Mouse (Mus musculus): ENCODE measurements at regions not wholly inside any gene's neighbourhood (a gene's known extent, or its start where the extent isn't known, plus 50 kb on each side); places are given as distances from the start of the nearest gene placed in this dataset.

DNA sequence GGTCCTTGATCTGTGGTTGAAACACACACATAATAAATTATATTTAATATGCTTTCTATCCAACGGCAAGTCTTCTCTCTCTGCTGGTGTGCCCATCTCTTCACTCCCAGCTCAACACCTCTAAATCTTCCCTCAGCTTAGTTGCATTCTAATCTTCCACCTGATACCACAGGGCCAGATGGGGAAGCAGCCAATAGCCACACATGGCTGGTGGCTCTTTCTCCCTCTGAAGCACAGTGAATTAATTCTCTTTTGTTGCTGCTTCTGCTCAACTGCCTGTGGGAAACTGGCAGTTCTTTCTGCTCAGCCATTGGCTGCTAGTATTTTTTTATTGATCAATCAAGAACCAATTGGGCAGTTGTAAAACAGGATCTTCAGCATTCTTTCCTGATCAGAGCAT, 750.0 kb downstream of the Serpinb8 start:
- no peak for ATAC-seq (ENCODE audit: low TSS enrichment)

DNA sequence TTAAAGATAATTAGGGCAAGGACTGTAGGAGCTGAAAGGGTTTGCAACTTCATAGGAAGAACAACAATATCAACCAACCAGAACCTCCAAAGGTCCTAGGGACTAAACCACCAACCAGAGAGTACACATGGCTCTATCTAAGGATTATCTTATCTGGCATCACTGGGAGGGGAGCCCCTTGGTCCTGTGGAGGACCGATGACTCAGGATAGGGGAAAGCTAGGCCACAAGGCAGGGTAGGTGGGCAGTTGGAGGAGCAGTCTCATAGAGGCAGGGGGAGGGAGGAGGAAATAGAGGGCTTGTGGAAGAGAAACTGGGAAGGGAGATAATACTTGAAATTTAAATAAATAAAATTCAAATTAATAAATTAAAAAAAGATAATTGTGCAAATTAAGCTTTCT, 751.5 kb downstream of the Serpinb8 start:
- no peak for ATAC-seq (ENCODE audit: low TSS enrichment)

DNA sequence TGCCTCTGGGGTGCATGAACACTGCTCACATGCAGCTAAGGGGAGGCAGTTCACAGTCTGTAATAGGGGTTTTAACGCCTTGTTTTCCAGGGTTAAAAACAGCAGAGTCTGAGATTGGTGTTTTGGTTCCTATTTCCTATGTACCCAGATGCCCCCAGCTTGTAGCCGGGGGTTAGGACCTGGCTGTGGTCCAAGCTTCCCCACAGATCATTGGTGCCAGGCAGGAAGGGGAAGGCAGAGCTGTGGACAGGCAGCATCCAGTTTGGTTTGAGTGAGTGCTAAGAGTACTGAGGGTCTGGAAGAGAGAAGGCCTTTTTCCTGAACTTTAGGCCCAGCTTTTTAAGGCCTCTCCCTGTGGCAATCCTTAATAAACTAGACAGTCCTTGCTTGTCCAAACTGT, 774.0 kb downstream of the Serpinb8 start:
- ATAC-seq (ENCODE audit: low TSS enrichment) = no peak

DNA sequence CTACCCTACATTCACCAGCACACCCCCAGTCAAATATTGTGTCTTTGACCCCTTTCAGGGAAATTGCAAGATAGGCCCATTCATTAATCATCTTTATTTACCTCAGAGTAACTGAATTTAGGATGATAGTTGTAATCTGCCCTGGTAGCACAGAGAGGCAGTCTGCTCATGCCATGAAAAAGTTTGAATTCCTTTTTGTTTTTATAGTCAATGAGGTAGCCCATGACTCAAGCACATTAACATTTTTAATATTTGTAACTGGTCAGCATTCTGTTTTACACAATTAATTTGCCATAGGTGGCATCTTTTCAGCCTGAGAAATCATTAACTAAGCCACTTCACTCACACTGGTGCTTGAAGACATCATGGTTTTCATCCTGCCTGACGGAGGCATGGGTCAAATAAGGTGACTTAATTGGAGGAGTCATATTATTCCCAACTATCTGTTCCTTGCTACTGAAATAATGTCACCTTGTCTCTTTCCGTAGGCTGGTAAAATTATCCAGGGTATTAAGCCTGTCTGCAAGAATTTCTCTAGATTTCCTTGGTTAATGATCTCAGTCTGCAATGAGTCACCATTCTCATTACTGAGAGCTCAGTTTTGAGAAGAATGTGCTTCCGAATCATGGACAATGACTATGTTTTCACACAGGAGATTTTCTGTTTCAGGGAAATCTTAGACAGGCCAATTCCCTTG, 780.2 kb downstream of the Serpinb8 start:
- ATAC-seq (ENCODE audit: low TSS enrichment) = peak; percentile 80

DNA sequence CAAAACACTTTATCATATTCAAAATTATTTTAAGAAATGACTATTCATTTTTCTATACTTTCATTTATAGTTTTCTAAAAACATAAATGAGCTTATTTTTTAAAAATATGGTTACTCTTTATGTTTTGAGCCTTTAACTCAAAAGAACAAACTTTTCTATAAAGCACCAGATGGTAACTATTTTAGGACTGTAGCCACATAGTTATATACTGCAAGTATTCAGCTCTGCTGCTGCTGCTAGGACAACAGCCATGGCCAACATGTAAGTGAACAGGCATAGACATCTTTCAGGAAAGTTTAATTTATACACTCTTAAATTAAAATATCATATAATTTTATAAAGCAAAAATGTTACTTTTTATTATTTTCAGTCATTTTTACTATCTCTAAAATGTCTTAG, 800.1 kb downstream of the Serpinb8 start:
- ATAC-seq (ENCODE audit: low TSS enrichment) = peak; percentile 91

DNA sequence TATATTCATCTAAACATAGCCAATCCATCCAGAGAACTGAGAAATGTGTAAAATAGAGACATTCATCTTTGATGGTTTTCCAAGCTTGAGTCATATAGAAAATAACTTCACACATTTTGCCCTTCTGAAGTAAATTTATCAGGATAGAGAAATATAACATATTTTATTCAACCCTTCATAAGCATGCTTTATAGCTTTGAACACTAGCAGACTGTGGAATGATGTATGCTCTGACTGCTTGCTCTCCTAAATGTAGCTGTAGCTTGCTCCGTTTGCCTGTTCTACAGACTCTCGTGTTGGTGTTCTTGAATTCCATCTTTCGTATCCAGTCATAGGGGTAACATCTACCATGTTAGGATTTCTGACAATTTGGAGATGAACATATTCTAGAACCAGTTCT, 800.7 kb downstream of the Serpinb8 start:
- ATAC-seq (ENCODE audit: low TSS enrichment) = peak; percentile 91

DNA sequence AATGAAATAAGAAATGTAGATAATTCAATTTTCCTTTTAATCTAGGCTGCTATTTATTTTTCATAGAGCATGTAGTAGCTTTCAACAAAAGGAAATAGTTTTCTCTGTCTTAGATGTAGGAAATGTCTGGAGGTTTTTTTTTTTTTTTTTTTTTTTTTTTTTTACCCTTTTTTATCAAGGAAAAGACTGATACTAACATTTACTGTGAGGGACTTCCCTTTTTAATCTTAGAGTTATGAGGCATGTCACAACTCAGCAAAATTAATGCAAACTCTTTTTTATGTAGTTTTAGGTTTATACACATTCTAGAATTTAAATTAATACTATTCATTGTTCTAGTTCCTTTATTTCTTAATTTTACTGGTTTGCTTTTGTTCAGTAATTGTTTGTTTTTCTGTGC, 850.0 kb downstream of the Serpinb8 start:
- no peak for ATAC-seq (ENCODE audit: low TSS enrichment)

DNA sequence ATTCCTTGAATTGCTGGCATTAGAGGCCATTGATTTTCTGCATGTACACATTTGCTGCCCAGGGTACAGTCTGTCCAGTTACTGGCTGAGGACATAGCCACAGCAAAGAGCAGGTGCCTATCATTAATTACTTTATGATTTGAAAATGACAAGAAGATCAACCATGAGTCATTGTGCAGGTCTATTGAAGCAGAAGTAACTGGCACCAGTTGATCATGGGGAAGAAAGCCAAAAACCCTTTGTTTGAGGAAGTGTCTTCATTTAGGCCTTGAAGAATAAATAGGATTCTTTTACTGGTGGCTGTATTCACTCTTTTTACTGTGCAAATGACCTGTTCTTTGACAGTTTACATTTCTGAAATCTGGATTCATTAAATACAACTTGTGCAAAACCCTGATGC, 863.0 kb downstream of the Serpinb8 start:
- no peak for ATAC-seq (ENCODE audit: low TSS enrichment)

DNA sequence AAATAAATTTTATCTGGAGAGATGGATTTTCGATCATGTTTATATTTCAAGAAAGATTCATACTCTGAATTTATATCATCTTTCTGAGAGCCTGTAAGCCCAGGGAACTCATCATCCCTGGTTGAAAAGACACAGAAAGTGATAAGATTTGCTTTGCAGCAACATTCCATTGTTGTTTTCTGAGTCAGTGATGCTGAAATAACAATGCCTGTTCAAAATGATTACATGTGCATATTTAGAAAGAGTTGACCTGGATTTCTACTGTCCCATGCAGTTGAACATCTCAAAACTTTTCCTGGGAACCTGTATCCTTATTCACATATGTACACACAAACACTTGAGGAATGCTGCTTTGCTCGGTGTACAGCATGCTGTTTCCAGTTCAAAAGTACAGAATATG, 882.2 kb downstream of the Serpinb8 start:
- no peak for ATAC-seq (ENCODE audit: low TSS enrichment)

DNA sequence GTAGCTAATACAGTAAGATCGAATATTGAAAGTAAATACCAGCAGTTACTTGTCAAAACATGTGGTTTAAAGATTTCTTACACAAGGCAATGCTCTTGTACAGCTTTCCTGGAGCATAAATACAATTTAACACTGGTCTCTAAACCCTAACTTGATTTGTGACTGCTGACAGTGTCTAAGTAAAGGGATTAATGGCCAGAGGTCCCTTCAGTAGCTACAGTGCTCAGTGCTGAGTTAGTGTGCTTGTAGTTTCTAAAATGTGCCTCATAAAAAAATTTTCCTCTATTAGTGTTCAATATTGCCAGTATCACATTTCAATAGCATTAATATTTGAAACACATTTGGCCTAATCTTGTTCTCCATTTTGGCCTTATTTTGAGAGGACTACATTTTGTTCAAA, 909.0 kb downstream of the Serpinb8 start:
- ATAC-seq (ENCODE audit: low TSS enrichment) = no peak

DNA sequence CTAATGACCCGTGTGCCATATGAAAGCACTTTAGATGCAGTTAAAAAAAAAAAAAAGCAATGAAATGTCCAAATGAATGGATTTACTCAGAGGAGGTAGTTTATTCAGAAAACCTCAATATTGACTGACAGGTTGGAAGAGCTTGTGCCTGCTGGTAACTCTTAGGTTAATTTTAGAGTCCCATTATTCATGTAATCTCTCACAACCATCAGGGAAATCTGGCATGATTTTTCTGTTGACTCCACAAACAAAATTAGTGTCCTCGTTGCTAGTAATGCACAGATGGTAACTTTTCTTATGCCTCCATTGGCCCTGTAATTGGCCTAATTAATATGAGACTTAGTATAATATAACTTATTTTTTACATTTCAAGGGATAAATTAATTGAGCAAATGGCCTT, 937.6 kb downstream of the Serpinb8 start:
- no peak for ATAC-seq (ENCODE audit: low TSS enrichment)

DNA sequence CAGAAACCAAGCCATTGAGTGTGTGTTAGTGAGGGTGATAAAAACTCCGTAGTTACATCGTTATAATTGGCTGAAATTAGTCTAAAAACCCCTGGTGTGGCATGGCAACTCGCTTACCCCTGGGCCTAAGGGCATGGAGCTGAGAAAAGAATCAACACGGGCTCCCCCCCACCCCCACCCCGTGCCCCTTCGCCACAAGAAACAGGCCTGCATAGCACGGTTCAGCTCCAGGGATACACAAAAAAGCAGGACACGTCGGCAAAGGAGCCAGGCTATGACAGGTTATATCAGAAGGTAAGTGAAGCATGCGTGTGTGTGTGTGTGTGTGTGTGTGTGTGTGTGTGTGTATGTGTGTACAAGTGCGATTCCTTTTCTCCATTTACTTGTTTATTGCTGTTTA, 948.4 kb downstream of the Serpinb8 start:
- ATAC-seq (ENCODE audit: low TSS enrichment) = no peak

DNA sequence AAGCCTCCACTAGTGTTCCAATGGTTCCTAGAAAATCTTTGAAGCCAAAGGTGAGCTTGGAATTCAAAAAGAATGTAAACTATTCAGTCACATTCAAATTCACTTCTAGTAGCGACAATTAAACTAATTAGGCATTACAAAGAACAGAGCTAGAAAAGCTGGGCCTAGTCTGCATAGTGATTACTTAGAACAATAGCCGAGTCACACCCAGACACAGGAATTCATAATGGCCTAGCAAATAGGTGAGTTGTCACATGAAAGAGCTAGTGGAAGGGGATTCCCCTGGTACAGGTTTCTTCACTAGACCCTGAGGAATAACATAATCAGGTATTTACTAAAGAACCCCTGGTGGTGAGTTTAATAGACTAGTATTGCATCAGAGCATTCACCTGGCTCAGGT, 958.9 kb downstream of the Serpinb8 start:
- ATAC-seq (ENCODE audit: low TSS enrichment) = no peak

DNA sequence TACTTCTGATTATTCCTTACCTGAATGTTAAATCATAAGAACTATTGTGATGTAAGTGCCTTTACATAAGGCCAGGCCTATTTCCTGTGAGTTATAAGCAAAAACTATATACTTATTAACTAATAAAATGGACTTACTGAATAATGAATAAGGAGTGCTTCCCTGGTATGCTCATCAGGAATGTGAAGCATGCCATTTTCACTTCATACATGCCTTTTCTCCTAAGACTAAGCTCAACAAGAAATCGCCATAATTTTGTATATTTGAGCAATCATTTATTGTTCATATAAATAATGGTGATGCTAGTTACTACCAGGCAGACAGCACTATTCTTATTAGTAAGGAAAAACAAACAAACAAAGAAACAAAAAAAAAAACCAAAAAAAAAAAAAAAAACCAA, 969.1 kb downstream of the Serpinb8 start:
- ATAC-seq (ENCODE audit: low TSS enrichment) = no peak

DNA sequence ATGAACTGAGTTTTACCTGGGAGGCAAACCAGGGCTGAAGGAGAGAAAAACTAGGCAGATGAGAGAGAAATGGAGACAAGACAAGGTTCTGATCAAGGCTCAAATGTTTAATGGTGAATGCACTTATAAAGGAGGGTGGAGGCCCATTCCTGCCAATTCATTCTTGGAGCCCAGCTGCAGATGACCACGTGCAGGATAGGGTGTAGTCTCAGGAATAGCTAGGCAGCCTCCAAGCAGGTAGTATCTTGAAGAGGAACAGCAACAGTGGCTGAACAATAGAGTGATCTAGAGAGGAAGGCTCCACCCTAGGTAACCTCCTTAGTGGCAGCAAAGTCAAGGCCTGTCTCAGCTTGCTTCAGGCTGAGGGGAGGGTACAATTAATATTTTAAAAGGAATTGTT, 973.2 kb downstream of the Serpinb8 start:
- no peak for ATAC-seq (ENCODE audit: low TSS enrichment)

DNA sequence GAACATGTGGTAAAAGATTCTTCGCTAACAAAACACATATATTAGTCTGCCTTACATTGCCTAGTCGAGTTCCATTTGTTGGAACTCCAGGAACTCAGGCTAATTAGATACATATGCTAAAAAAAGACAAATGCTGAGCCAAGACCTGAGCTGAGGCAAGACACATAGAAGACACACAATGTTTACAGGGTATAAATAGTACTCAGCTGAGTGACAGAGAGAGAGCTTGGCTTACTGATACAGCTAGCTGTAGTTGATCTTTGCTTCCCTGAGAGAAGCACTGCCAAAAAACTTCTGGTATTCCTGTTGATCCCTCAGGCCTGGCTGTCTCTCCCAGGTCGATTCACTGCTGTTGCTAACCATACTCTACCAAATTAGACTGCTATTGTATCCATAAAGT, 982.2 kb downstream of the Serpinb8 start:
- ATAC-seq (ENCODE audit: low TSS enrichment) = peak; percentile 62; the same call in 1 of the 2 replicates

DNA sequence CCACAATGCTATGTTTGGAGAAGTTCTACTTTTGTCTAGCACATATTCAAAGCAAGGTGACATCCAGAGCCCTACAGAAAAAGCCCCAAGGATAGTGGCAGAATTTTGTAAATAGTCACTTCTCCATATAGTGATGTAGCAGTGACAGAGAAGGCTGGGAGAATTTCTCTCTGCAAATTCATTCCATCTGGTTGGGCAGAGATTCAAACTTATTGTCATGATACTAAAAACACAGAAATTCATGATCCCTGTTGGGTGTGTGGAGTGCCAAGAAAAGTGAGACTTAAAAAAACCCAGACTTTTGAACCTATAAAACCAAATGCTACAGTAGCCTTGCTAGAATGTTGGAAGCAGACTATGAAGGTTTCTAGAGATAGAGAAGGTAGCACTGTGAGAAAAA, 983.0 kb downstream of the Serpinb8 start:
- peak; percentile 72 for ATAC-seq (ENCODE audit: low TSS enrichment)

DNA sequence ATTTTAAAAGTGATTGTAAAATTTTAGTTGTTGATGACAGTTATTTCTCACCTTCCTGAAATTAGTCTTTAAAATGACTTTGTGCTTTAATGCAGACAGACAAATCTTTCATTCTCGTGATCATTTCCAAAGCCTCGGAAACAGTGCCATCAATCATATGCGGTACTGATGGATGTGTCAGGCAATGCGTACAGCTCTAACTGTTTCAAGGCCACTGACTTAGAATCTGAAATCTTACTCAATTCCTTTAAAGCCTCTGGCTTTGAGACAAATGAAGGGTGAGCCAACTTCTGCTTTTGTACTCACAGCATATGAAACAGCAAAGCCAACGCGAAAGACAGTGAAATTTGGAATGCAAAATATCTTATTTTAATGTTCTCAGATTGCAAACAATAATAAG, 987.0 kb downstream of the Serpinb8 start:
- no peak for ATAC-seq (ENCODE audit: low TSS enrichment)

DNA sequence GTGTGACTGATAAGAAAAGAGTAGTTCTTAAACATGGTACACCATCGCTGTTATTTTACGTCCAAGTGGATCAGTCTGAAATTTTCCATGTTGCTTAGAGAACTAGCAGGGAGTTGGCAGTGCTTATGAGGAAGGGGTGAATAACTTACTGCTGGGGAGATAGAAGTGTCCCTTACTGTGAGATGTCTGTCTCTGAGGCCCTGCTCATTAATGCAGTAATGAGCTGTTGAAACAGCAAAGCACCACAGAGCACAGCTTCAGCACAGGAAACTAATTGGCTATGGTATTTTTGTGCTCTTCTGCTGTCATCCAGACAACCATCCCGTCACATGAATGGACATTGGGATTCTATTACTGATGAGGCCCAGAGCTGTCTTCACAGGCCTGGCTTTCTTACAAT, 988.0 kb downstream of the Serpinb8 start:
- no peak for ATAC-seq (ENCODE audit: low TSS enrichment)

DNA sequence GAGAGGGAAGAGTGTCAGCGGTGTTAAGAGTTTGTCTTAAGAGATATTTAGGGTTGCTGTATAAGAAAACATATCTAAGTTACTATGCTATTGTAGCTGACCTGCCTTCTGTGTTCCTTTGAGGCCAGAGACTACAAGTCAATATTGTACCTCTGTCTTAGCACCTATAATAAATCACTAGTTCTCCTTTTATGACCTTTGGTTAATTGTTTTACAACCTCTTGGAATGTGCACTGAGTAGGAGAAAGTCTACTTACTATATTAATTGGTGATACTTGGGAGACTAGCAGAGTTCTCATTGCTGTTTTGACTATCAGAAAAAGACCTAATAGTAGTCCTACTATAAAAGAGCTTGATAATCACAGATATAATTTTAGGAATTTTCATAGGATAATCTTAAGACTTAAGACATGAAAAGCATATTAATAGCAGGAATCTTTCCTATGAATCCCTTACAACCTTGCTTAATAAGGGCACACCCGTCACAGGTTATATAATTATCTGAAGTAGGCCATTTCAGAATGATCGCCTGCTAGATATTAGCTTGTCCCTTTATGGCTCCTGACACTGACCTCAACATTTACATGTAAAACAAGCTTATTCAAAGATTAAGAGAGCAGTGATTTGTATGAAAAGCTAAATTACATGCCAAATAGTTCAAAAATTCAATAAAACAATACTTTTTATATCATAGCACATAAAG, 1003.1 kb downstream of the Serpinb8 start:
- ATAC-seq (ENCODE audit: low TSS enrichment) = no peak

DNA sequence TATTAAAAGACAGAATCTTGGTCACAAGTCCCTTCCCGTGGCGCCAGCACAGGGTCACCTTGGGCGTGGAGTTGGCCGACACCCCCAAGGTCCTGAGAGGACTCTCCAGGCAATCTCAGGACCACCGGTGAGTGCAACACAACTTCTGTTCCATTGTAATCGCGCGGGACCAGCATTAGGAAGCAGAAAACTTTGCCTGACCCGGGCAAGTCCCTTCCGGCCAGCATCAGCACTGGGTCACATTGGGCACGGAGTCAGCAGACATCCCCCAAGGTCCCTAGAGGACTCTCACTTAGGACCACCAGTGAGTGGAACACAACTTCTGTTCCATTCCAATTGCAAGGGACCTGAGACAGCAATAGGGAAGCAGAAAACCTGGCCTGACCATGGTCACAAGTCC, 1007.3 kb downstream of the Serpinb8 start:
- ATAC-seq (ENCODE audit: low TSS enrichment) = no peak

All from frontal cortex, adult (tissue).